Mouse (Mus musculus): ENCODE results near the gene Atp1b1. TPM values are rescaled to one million over a fixed set of nuclear protein-coding genes. Genes with fewer than 3 reads are reported as not detected.

Atp1b1 gene
- total and polyA plus RNA-seq, 3 experiments, result 0.23 to 0.43 TPM; not detected in 1

DNA sequence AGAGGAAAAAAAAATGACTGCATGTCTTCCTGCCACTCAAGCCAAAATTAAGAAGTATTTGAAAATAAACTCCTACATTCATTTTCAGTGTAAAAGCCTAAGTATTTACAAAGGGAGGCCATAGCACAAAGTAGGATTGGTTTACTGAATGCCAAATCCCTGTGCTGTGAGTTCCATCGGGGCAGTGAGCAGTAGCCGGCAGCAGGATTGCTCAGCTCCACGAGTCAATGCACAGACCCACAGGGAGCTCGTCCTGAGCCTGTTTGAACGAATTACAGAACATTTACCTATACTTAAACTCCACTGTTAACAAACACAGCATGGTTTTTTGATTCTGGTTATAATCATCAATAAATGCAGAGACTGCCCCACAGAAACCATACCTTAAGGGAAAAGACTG, 25.5 kb downstream of the Atp1b1 start:
- H3K27ac ChIP-seq (ENCODE audit: control insufficient read depth, low read depth, low read length), result no peak overlapping the region
- no peaks in the 10 kb centered on the region for H3K9me3 ChIP-seq (replicated peaks; ENCODE audit: insufficient read depth, low read length)
- H3K27me3 ChIP-seq (ENCODE audit: control insufficient read depth in 1 of 2, insufficient read depth in 2 of 2, low read length in 2 of 2), result no peaks in the 10 kb centered on the region
- no peak for TF ChIP-seq BHLHE40 (IDR thresholded peaks at IDR 0.05; ENCODE audit: borderline replicate concordance, low read depth, low read length)
- TF ChIP-seq NELFE (IDR thresholded peaks at IDR 0.05; ENCODE audit: low read depth, low read length), result no peak
- no peak for TF ChIP-seq CHD1 (IDR thresholded peaks at IDR 0.05; ENCODE audit: low read depth, low read length)
- no peak for TF ChIP-seq ZMIZ1 (IDR thresholded peaks at IDR 0.05; ENCODE audit: low read depth, low read length)
- no peak for TF ChIP-seq POLR2A (IDR thresholded peaks at IDR 0.05; ENCODE audit: control insufficient read depth in 1 of 2, insufficient read depth in 1 of 2, low read depth in 1 of 2, low read length in 2 of 2, poor library complexity in 1 of 2)
- TF ChIP-seq ZKSCAN1 (IDR thresholded peaks at IDR 0.05; ENCODE audit: low read depth, low read length), result no peak
- TF ChIP-seq RAD21 (IDR thresholded peaks at IDR 0.05; ENCODE audit: low read depth, low read length), result no peak
- TF ChIP-seq ZC3H11A (IDR thresholded peaks at IDR 0.05; ENCODE audit: low read depth, low read length), result no peak
- no peaks in the 10 kb centered on the region for H3K4me1 ChIP-seq (ENCODE audit: control insufficient read depth in 1 of 2, insufficient read depth in 2 of 2, low read length in 2 of 2)
- H3K4me3 ChIP-seq (ENCODE audit: control insufficient read depth in 1 of 2, insufficient read depth in 1 of 2, low read depth in 2 of 2, low read length in 2 of 2), result no peak overlapping the region
- H3K36me3 ChIP-seq (ENCODE audit: control insufficient read depth in 1 of 2, insufficient read depth in 2 of 2, low read length in 2 of 2), result no peaks in the 10 kb centered on the region
- H3K9ac ChIP-seq (ENCODE audit: control insufficient read depth, low read depth, low read length, poor library complexity, severe bottlenecking), result no peak overlapping the region
- H3K79me2 ChIP-seq (ENCODE audit: control insufficient read depth, insufficient read depth, low read length, poor library complexity), result no peaks in the 10 kb centered on the region
- DNase-seq (ENCODE audit: low read depth, low spot score), result no peak

DNA sequence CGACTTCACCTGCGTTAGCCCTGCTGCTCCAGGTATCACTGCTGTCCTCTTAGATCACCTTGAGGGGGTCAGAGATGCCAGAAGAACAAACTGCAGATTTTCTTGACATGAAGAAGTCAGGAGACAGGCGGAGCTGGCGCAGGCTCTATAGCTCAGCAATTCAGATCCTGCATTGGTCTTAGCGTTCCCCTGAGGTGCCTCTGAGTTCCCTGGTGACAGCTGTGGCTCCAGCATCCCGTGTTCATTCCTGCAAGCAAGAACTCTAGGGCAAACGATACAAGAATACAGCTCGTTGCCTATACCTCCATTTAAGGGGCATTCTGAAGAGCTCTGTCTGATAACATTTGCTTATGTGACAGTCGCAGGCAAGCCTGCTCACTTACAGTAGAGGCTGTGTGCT, 29.5 kb downstream of the Atp1b1 start:
- Histone ChIP-seq H3K9me3 (replicated peaks; ENCODE audit: insufficient read depth, low read length) (no peaks in the 10 kb centered on the region), H3K9ac (ENCODE audit: control insufficient read depth, low read depth, low read length, poor library complexity, severe bottlenecking) (no peak overlapping the region), H3K27ac (ENCODE audit: control insufficient read depth, low read depth, low read length) (no peak overlapping the region), H3K36me3 (ENCODE audit: control insufficient read depth in 1 of 2, insufficient read depth in 2 of 2, low read length in 2 of 2) (no peaks in the 10 kb centered on the region), H3K79me2 (ENCODE audit: control insufficient read depth, insufficient read depth, low read length, poor library complexity) (no peaks in the 10 kb centered on the region), H3K27me3 (ENCODE audit: control insufficient read depth in 1 of 2, insufficient read depth in 2 of 2, low read length in 2 of 2) (no peaks in the 10 kb centered on the region), H3K4me1 (ENCODE audit: control insufficient read depth in 1 of 2, insufficient read depth in 2 of 2, low read length in 2 of 2) (no peaks in the 10 kb centered on the region), H3K4me3 (ENCODE audit: control insufficient read depth in 1 of 2, insufficient read depth in 1 of 2, low read depth in 2 of 2, low read length in 2 of 2) (no peak overlapping the region)
- no peak for DNase-seq (ENCODE audit: low read depth, low spot score)
- TF ChIP-seq CHD1 (IDR thresholded peaks at IDR 0.05; ENCODE audit: low read depth, low read length), result no peak
- TF ChIP-seq JUND (IDR thresholded peaks at IDR 0.05; ENCODE audit: low read depth, low read length), result no peak
- TF ChIP-seq ZC3H11A (IDR thresholded peaks at IDR 0.05; ENCODE audit: low read depth, low read length), result no peak
- TF ChIP-seq RCOR1 (IDR thresholded peaks at IDR 0.05; ENCODE audit: low read depth, low read length), result no peak
- TF ChIP-seq BHLHE40 (IDR thresholded peaks at IDR 0.05; ENCODE audit: borderline replicate concordance, low read depth, low read length), result no peak
- no peak for TF ChIP-seq CHD2 (IDR thresholded peaks at IDR 0.05; ENCODE audit: low read length)
- TF ChIP-seq TAL1 (IDR thresholded peaks at IDR 0.05; ENCODE audit: low read length), result no peak
- no peak for TF ChIP-seq TBP (IDR thresholded peaks at IDR 0.05; ENCODE audit: low read depth, low read length)
- TF ChIP-seq MYC (IDR thresholded peaks at IDR 0.05; ENCODE audit: low read depth, low read length), result no peak
- no peak for TF ChIP-seq KAT2A (conservative IDR thresholded peaks at IDR 0.05; ENCODE audit: low read depth, low read length)
- no peak for TF ChIP-seq ZMIZ1 (IDR thresholded peaks at IDR 0.05; ENCODE audit: low read depth, low read length)
- TF ChIP-seq USF2 (IDR thresholded peaks at IDR 0.05; ENCODE audit: borderline replicate concordance in 1 of 2, insufficient read depth in 1 of 2, low read depth in 1 of 2, low read length in 2 of 2), result no peak
- TF ChIP-seq MAFK (IDR thresholded peaks at IDR 0.05; ENCODE audit: borderline replicate concordance, low read depth, low read length), result no peak

All from MEL (cell line).